Mouse (Mus musculus) brain, embryonic 18.5 days (tissue): ENCODE data around the gene Gfm1.

Experiments
- DNase-seq: peaks from one replicate; pipeline ENCODE4 v3.0.0-alpha.2; 2012; ENCODE audit warnings: low read depth, low spot score

Gene Gfm1

GRCm38 (mm10) chr3:67496310-67496709 lies 66.4 kb downstream of the Gfm1 start:
- no peak for DNase-seq

DNA sequence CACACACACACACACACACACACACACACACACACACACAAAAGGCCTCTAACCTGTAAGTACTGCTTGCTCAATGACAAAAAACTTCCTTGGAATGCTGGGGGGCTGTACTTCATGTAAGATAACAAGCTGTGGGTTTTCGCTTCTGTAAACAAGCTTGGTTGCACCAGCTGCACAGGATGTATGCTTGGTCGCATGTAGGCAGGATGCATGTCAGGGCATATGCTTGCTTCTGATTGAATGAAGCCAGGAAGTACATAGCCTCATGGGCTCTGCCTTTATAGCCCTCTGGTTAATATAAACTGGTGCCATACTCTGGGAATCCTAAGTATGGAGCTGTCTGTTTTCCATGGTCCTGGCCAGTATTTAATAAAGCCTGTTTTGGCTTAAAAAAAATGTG lies 68.1 kb downstream of the Gfm1 start:
- no peak for DNase-seq

DNA sequence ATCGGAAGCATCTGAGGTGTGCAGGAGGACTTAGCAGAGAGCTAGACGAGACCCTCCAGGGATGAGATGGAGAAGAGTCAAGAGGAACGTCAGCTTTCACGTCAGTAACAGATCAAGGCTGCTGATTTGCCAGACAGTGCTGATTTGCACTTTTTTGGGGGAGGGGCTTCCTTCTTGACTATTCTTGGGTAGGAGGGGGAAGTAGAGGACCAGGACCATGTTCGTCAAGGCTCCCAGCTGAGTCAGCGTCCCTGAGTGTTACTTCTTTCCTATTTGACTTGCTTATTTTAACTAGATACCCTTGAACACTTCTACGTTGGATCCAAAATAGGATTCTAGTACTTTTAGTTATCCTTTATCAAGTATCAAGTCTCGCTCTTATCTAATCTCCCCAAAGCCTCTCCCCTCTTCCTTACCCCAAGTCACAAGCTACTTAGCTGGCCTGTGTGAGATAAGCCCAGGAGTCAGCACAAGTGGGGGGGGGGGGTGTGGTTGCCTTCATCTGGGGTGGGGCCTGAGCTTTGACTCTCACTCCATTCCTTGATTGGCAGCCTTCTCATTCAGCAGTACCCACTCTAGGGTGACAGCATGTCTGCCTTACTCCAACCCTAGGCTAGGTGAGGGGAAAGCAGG lies 69.0 kb downstream of the Gfm1 start:
- DNase-seq = no peak

- DNase-seq = no peak
Observed at GRCm38 (mm10) chr3:67499406-67499791, 69.5 kb downstream of the Gfm1 start.

DNA sequence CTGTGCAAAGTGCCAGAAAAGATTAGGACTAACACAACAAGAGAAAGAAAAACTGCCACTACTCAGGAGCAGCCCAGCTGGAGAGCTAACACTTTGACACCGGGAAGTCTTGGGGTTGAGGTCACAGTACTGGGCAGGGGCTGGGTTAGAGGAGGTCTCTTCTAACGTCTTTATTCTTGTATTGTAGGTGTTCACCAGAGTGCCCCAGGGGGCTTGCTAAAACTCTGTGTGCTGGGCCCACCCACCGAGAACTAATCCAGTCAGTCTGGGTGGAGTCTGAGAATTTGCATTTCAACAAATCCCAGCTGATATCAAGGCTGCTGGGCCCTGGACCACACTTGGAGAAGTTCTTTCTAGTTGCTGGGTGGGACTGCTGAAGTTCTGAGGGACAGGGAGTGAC lies 74.0 kb downstream of the Gfm1 start:
- DNase-seq = no peak

DNA sequence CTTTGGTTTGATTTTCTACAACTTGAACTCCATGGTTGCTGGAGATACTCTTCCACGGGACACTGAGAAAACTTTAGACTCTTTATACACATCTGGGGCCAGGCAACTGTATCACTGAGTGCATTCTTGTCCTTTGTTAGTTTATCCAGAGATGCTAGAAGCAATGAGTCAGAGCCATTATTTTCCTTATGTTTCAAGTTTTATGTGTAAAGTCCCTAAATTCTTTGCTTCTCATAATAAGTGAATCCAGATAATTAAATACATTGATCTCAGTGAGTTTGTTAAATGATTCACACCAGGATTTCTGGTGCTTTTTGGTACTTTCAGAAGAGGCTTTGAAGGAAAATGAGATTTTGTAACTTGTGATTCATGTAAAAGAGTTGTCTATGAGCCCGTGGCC lies 75.4 kb downstream of the Gfm1 start:
- no peak for DNase-seq

- no peak for DNase-seq
Observed at GRCm38 (mm10) chr3:67508216-67508892, 78.5 kb downstream of the Gfm1 start.

DNA sequence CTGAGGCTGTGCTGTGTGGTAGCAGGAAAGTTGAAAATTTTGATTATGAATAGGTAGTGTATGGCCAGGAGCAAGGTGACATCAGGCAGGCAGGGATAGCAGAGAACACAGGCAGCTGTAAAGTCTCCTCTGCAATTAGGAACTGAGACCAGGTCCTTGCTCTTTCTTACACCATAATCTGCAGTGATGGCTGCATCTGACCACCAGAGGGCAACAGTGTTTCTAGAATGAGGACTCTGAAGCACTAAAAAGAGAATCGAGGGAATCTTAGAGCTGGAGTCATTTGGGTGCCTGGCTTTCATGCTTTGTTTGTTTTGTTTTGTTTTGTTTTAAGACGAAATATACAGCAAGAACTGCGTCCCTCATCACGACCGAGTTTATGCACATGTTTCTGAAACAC lies 82.9 kb downstream of the Gfm1 start:
- DNase-seq = peak; percentile 51

GRCm38 (mm10) chr3:67514801-67515273 lies 84.9 kb downstream of the Gfm1 start:
- no peak for DNase-seq

- DNase-seq = no peak
Observed at GRCm38 (mm10) chr3:67515274-67515801, 85.4 kb downstream of the Gfm1 start, which contains the start of gene Rarres1. TSS of gene Rarres1 (minus strand) at chr3:67515523.

DNA sequence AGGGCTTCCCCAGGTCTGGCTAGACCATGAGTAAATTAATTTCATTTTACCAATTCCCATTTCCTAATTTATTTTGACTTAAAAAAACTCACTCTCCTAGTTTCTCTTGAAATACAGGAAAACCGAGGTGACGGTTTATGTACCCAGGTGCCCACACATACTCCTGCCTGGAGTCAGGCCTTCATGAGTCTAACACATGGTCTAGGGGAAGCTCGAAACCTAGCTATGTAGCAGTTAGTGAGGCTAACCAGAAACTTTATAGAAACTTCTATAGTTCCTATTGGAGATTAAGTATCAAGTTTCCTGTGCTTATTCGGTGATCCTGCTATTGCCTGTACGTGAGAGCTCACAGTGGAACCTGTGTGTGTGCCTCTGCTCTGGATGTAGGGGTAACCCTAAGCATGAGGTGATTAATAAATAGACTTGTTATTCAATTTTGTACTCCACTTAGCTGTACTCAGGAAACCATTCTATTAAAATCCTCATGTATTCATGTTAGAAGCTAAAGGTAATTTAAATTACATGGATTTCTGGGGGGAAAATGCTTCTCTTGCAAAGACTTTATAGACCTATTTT lies 90.8 kb downstream of the Gfm1 start:
- DNase-seq = no peak

DNA sequence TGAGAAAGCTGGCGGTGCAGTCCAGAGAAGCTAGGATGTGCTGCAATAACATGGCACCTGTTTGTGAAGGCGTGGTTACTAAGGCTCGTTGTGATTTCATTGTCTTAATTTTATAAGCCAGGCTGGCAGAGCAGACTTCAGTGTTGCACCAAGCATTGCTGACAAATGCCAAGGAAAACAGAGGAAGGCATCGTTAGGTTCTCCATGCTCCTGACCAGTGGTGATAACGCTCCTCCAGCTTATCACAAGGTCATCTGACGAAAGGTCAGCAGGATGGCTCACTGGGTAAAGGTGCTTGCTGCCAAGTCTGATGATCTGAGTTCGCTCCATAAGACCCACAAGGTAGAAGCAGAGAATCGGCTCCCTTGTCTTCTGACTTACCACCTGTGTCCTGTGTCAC lies 92.8 kb downstream of the Gfm1 start:
- DNase-seq = no peak

GRCm38 (mm10) chr3:67524768-67525167 lies 94.9 kb downstream of the Gfm1 start:
- DNase-seq = no peak
